Mouse (Mus musculus) MEL (cell line): ENCODE measurements around the gene Ptk7.

Experiments
- CTCF ChIP-seq, 3 experiments: IDR thresholded peaks in 2 of 3; conservative IDR thresholded peaks in 1 of 3; 2 replicates each; pipeline ENCODE4 v1.5.1; 2011 to 2012; ENCODE audit warnings: low read length in 3 of 3, low read depth in 2 of 3, mild to moderate bottlenecking in 2 of 3, improper control_type of control experiment in 1 of 3, inconsistent platforms in 1 of 3, mixed read lengths in 1 of 3, moderate library complexity in 1 of 3; ENCODE audit not compliant: control insufficient read depth in 1 of 3, insufficient read depth in 1 of 3, poor library complexity in 1 of 3, severe bottlenecking in 1 of 3
- ELF1 ChIP-seq: IDR thresholded peaks from 2 replicates; pipeline ENCODE4 v1.6.1; 2014; ENCODE audit warnings: low read depth, mild to moderate bottlenecking, inconsistent platforms, low read length, improper control_type of control experiment, moderate library complexity
- EP300 ChIP-seq, 2 experiments: IDR thresholded peaks; 2 replicates each; pipeline ENCODE4 v1.6.1; 2011; ENCODE audit warnings: improper control_type of control experiment in 2 of 2, low read length in 2 of 2, low read depth in 1 of 2, mild to moderate bottlenecking in 1 of 2
- KAT2A ChIP-seq: conservative IDR thresholded peaks from 2 replicates; pipeline ENCODE4 v1.6.1; 2012; ENCODE audit warnings: low read depth, low read length, improper control_type of control experiment, inconsistent platforms
- MAZ ChIP-seq: IDR thresholded peaks from 2 replicates; pipeline ENCODE4 v1.6.1; 2012; ENCODE audit warnings: low read depth, mild to moderate bottlenecking, inconsistent platforms, low read length, improper control_type of control experiment
- MYC ChIP-seq: IDR thresholded peaks from 2 replicates; pipeline ENCODE4 v1.6.1; 2011; ENCODE audit warnings: low read depth, mild to moderate bottlenecking, low read length, improper control_type of control experiment, moderate library complexity
- POLR2A ChIP-seq, 2 experiments: IDR thresholded peaks; 2 replicates each; pipeline ENCODE4 v1.6.1; 2011 to 2012; ENCODE audit warnings: low read length in 2 of 2, mild to moderate bottlenecking in 2 of 2, control low read depth in 1 of 2, improper control_type of control experiment in 1 of 2, low read depth in 1 of 2, moderate library complexity in 1 of 2; ENCODE audit not compliant: control insufficient read depth in 1 of 2, insufficient read depth in 1 of 2, poor library complexity in 1 of 2
- RCOR1 ChIP-seq: IDR thresholded peaks from 2 replicates; pipeline ENCODE4 v1.6.1; 2012; ENCODE audit warnings: low read depth, mild to moderate bottlenecking, inconsistent platforms, low read length, improper control_type of control experiment

DNA sequence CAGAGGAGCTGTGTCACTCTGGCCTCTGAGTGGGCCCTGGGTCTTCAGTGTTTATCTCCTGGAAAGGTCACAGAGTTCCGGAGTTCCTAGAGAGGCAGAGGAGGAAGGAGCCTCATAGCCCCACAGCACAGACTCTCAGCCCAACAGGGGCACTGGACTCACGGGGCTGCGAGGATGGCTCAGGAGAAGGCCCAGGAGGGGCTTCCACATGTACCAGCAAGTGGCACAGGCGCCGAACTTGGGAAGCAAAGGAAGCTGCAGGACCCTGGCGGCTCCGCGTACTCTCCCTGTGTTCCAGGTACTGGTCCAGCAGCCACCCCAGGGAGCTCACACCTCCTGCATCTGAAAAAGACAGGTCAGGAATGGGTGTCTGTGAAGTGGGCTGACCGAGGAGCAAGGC, 108.1 kb downstream of the Ptk7 start:
- no peak for TF ChIP-seq KAT2A
- TF ChIP-seq CTCF (IDR thresholded peaks at IDR 0.05 in 2 of 3, conservative IDR thresholded peaks at IDR 0.05 in 1 of 3; ENCODE audit: control insufficient read depth in 1 of 3, insufficient read depth in 1 of 3, low read depth in 2 of 3, low read length in 3 of 3, poor library complexity in 1 of 3, severe bottlenecking in 1 of 3) = no peak
- no peak for TF ChIP-seq MAZ
- TF ChIP-seq ELF1 = no peak
- TF ChIP-seq RCOR1 = no peak
- TF ChIP-seq EP300 (IDR thresholded peaks at IDR 0.05; ENCODE audit: low read depth in 1 of 2, low read length in 2 of 2) = no peak
- no peak for TF ChIP-seq MYC
- no peak for TF ChIP-seq POLR2A (IDR thresholded peaks at IDR 0.05; ENCODE audit: control insufficient read depth in 1 of 2, insufficient read depth in 1 of 2, low read depth in 1 of 2, low read length in 2 of 2, poor library complexity in 1 of 2)
